In genomic region chr9:40800675-40801612, GRCm38 (mm10) we compare ENCODE assay signal across 8 mouse cellular contexts. TPM values are rescaled to one million over a fixed set of nuclear protein-coding genes. Genes with fewer than 3 reads are reported as not detected.
DNase-seq lines count a peak whose midpoint lies in the region; ATAC-seq lines count a peak whose summit lies in the region.

Gene Hspa8, plus strand, starts transcription at chr9:40800984.

- peak; percentile 100 for DNase-seq in CD4-positive, CD25-positive, alpha-beta regulatory T cell, adult 2 months (ENCODE audit: low read depth, low spot score)
- DNase-seq in fat pad, adult 2 months (ENCODE audit: extremely low read depth, low read depth, low spot score): peak; percentile 80
- DNase-seq in kidney, postnatal 10 days: peak; percentile 100
- DNase-seq in natural killer cell, adult 2 months (ENCODE audit: low spot score in 2 of 2): peak; percentile 100

- peak within 1 kb of the TSS; percentile 100 for H3K27ac ChIP-seq in brown adipose tissue, adult 24 weeks (replicated peaks; ENCODE audit: low read depth, low read length)
- peak within 1 kb of the TSS; percentile 98 for H3K27ac ChIP-seq in heart, embryonic 13.5 days (replicated peaks)
- peak within 1 kb of the TSS; percentile 98 for H3K27ac ChIP-seq in liver, embryonic 12.5 days
- H3K27ac ChIP-seq in stomach, embryonic 15.5 days: peak within 1 kb of the TSS; percentile 96

- peak within 1 kb of the TSS; percentile 86 for H3K4me3 ChIP-seq in brown adipose tissue, adult 24 weeks (ENCODE audit: insufficient read depth, low read depth, low read length)
- H3K4me3 ChIP-seq in heart, embryonic 13.5 days: peak within 1 kb of the TSS; percentile 100
- H3K4me3 ChIP-seq in liver, embryonic 12.5 days: peak within 1 kb of the TSS; percentile 98
- peak within 1 kb of the TSS; percentile 95 for H3K4me3 ChIP-seq in stomach, embryonic 15.5 days (replicated peaks)

- H3K4me2 ChIP-seq in heart, embryonic 13.5 days: peak within 1 kb of the TSS; percentile 81
- H3K4me2 ChIP-seq in liver, embryonic 12.5 days: peak within 1 kb of the TSS; percentile 81
- peak within 1 kb of the TSS; percentile 70 for H3K4me2 ChIP-seq in stomach, embryonic 15.5 days

- peaks cover 8% of the 10 kb centered on the region; the same call in 1 of the 2 replicates for H3K4me1 ChIP-seq in brown adipose tissue, adult 24 weeks (ENCODE audit: control insufficient read depth, insufficient read depth, insufficient read length, low read length)
- peaks cover 54% of the 10 kb centered on the region for H3K4me1 ChIP-seq in heart, embryonic 13.5 days
- peaks cover 39% of the 10 kb centered on the region for H3K4me1 ChIP-seq in liver, embryonic 12.5 days
- H3K4me1 ChIP-seq in stomach, embryonic 15.5 days: peaks cover 22% of the 10 kb centered on the region

- WGBS in heart, embryonic 13.5 days: under 1% methylated on average over 73 of the region's 83 CpGs
- 1% methylated on average over 83 of the region's 83 CpGs for WGBS in liver, embryonic 12.5 days (ENCODE audit: insufficient replicate concordance)
- WGBS in stomach, embryonic 15.5 days: under 1% methylated on average over 72 of the region's 83 CpGs

- H3K9ac ChIP-seq in heart, embryonic 13.5 days: peak within 1 kb of the TSS; percentile 100
- H3K9ac ChIP-seq in liver, embryonic 12.5 days: peak within 1 kb of the TSS; percentile 100
- peak within 1 kb of the TSS; percentile 99 for H3K9ac ChIP-seq in stomach, embryonic 15.5 days

- H3K27me3 ChIP-seq in heart, embryonic 13.5 days (replicated peaks): no peaks in the 10 kb centered on the region
- no peaks in the 10 kb centered on the region for H3K27me3 ChIP-seq in liver, embryonic 12.5 days (replicated peaks)
- no peaks in the 10 kb centered on the region for H3K27me3 ChIP-seq in stomach, embryonic 15.5 days (replicated peaks)

- peak; percentile 91 for ATAC-seq in heart, embryonic 13.5 days (ENCODE audit: extremely low read depth, insufficient number of reproducible peaks, low FRiP score, low TSS enrichment)
- peak; percentile 92 for ATAC-seq in liver, embryonic 12.5 days
- ATAC-seq in stomach, embryonic 15.5 days (ENCODE audit: insufficient read depth, low FRiP score, low read depth): peak; percentile 96

- H3K9me3 ChIP-seq in heart, embryonic 13.5 days: no peaks in the 10 kb centered on the region
- no peaks in the 10 kb centered on the region for H3K9me3 ChIP-seq in liver, embryonic 12.5 days (replicated peaks)
- H3K9me3 ChIP-seq in stomach, embryonic 15.5 days: no peaks in the 10 kb centered on the region

- peaks cover 39% of the 10 kb centered on the region for H3K36me3 ChIP-seq in heart, embryonic 13.5 days
- H3K36me3 ChIP-seq in liver, embryonic 12.5 days: peaks cover 43% of the 10 kb centered on the region
- H3K36me3 ChIP-seq in stomach, embryonic 15.5 days: peaks cover 13% of the 10 kb centered on the region

RNA-seq across cellular contexts. Expression of gene Hspa8, which starts in this region (rescaled TPM):
- polyA plus RNA-seq in brown adipose tissue, adult 24 weeks (2012; ENCODE audit: insufficient read depth, insufficient read length, missing spikeins): 688 and 2,704 TPM in 2 replicates
- polyA plus RNA-seq in heart, embryonic 13.5 days (2015; fragmentation: Nextera tagmentation; extraction: Ambion mirVana): 1,787 and 2,104 TPM in 2 replicates
- 2,428 and 2,723 TPM in 2 replicates for polyA plus RNA-seq in liver, embryonic 12.5 days (2016; fragmentation: Nextera tagmentation; extraction: Ambion mirVana)
- 2,024 and 2,425 TPM in 2 replicates for polyA plus RNA-seq in stomach, embryonic 15.5 days (2015; fragmentation: Nextera tagmentation; extraction: Ambion mirVana)

Comparison
In these comparisons a context has a peak if more than half of its experiments do, and no peak if none do; other contexts are left out.
1. Peak in every context shown above with its lines: DNase-seq, ATAC-seq, H3K4me3 ChIP-seq and H3K27ac ChIP-seq.